Mouse (Mus musculus) kidney, postnatal 0 days (tissue): ENCODE measurements at regions not wholly inside any gene's neighbourhood (a gene's known extent, or its start where the extent isn't known, plus 50 kb on each side); places are given as distances from the start of the nearest gene placed in this dataset.

Source experiments
- ATAC-seq: fragments of 200-750 bp; cut with Nextera tagmentation; replicated peaks from 2 replicates; pipeline ENCODE4 v1.8.0; 2017; ENCODE audit warnings: low read depth, moderate number of reproducible peaks, moderate TSS enrichment, moderate library complexity; ENCODE audit not compliant: low FRiP score
- DNase-seq: peaks from one replicate; pipeline ENCODE4 v3.0.0-alpha.2; 2016; ENCODE audit warnings: low spot score
- H3K27ac ChIP-seq: fragments of 300-500 bp; sonication (generic); 2 replicates; pipeline ENCODE4 v1.5.1; 2014; ENCODE audit warnings: mild to moderate bottlenecking
- H3K27me3 ChIP-seq: fragments of 300-500 bp; sonication (generic); 2 replicates; pipeline ENCODE4 v1.6.1; 2014; ENCODE audit warnings: low read length, mixed read lengths; ENCODE audit not compliant: insufficient read depth
- H3K36me3 ChIP-seq: fragments of 300-500 bp; sonication (generic); 2 replicates; pipeline ENCODE4 v1.6.1; 2014; ENCODE audit warnings: low read length, mixed read lengths; ENCODE audit not compliant: insufficient read depth
- H3K4me1 ChIP-seq: fragments of 300-500 bp; sonication (generic); replicated peaks from 2 replicates; pipeline ENCODE4 v1.6.1; 2014; ENCODE audit warnings: antibody characterized with exemption, low read length, mixed read lengths; ENCODE audit not compliant: insufficient read depth
- H3K4me2 ChIP-seq: fragments of 300-500 bp; sonication (generic); 2 replicates; pipeline ENCODE4 v1.6.1; 2014; ENCODE audit warnings: mild to moderate bottlenecking, low read length, moderate library complexity, mixed read lengths
- H3K4me3 ChIP-seq: fragments of 300-500 bp; sonication (generic); replicated peaks from 2 replicates; pipeline ENCODE4 v1.5.1; 2014; ENCODE audit warnings: low read depth, low read length
- H3K9ac ChIP-seq: fragments of 300-500 bp; sonication (generic); 2 replicates; pipeline ENCODE4 v1.6.1; 2014; ENCODE audit warnings: low read depth, low read length
- H3K9me3 ChIP-seq: fragments of 300-500 bp; sonication (generic); replicated peaks from 2 replicates; pipeline ENCODE4 v1.6.1; 2016; ENCODE audit warnings: low read length, inconsistent platforms, mixed read lengths
- CTCF ChIP-seq: IDR thresholded peaks from 2 replicates; pipeline ENCODE4 v1.5.1; 2016; ENCODE audit warnings: antibody characterized with exemption, low read depth, mild to moderate bottlenecking, moderate library complexity
- WGBS: fragments of 180-500 bp; shearing (Covaris S2); extraction: QIAGEN DNeasy Blood & Tissue Kit; methylation state at CpG from one replicate; pipeline ENCODE4 v1.1.7; 2014; 5-methylcytosine and 5-hydroxymethylcytosine counted together

GRCm38 (mm10) chr4:82166087-82166486, 539.5 kb downstream of the Nfib start:
- no peak for ATAC-seq
- no peaks in the 10 kb centered on the region for H3K36me3 ChIP-seq
- no peak overlapping the region for H3K9ac ChIP-seq
- no peaks in the 10 kb centered on the region for H3K27me3 ChIP-seq
- no peak overlapping the region for H3K4me2 ChIP-seq
- no peak for TF ChIP-seq CTCF
- 69% methylated on average over 6 of the region's 6 CpGs for WGBS
- H3K27ac ChIP-seq: no peak overlapping the region
- H3K4me3 ChIP-seq: no peak overlapping the region
- no peaks in the 10 kb centered on the region for H3K9me3 ChIP-seq
- peak; percentile 24 for DNase-seq
- H3K4me1 ChIP-seq: no peaks in the 10 kb centered on the region

GRCm38 (mm10) chr4:82164058-82164457, 541.5 kb downstream of the Nfib start:
- H3K4me2 ChIP-seq: no peak overlapping the region
- no peak overlapping the region for H3K9ac ChIP-seq
- DNase-seq (no peak), ATAC-seq (no peak)
- H3K27me3 ChIP-seq: no peaks in the 10 kb centered on the region
- no peaks in the 10 kb centered on the region for H3K36me3 ChIP-seq
- H3K27ac ChIP-seq: no peak overlapping the region
- no peak overlapping the region for H3K4me3 ChIP-seq
- H3K9me3 ChIP-seq: no peaks in the 10 kb centered on the region
- H3K4me1 ChIP-seq: no peaks in the 10 kb centered on the region
- WGBS: 22% methylated on average over 1 of the region's 1 CpGs
- no peak for TF ChIP-seq CTCF

DNA sequence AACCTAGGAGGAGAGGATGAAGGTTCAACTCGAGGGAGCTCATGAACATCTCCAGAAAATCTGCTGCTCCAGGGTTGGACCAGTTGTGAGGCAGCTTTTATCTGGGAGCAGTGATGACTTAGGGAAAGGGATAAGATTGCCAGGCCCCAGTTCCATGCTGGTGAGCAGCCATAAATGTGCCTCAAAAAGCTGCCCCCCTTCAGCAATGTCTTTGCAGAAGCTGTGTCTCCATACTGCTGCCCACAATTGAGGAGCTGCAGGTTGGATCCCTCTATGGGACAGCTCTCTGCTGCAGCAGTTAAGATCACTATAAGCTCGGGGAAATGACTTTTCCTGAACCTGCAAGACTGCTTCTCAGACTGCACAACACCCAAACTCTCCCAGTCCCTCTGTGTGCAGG, 543.7 kb downstream of the Nfib start:
- ATAC-seq: no peak
- no peaks in the 10 kb centered on the region for H3K27me3 ChIP-seq
- no peak overlapping the region for H3K9ac ChIP-seq
- WGBS: 67% methylated on average over 2 of the region's 2 CpGs
- no peaks in the 10 kb centered on the region for H3K9me3 ChIP-seq
- no peaks in the 10 kb centered on the region for H3K4me1 ChIP-seq
- DNase-seq: no peak
- no peak overlapping the region for H3K27ac ChIP-seq
- H3K4me2 ChIP-seq: no peak overlapping the region
- TF ChIP-seq CTCF: no peak
- no peaks in the 10 kb centered on the region for H3K36me3 ChIP-seq
- no peak overlapping the region for H3K4me3 ChIP-seq

GRCm38 (mm10) chr4:82161232-82161631, 544.3 kb downstream of the Nfib start:
- H3K4me2 ChIP-seq: no peak overlapping the region
- H3K4me1 ChIP-seq: no peaks in the 10 kb centered on the region
- no peak overlapping the region for H3K9ac ChIP-seq
- TF ChIP-seq CTCF: no peak
- ATAC-seq (no peak), DNase-seq (no peak)
- no peak overlapping the region for H3K4me3 ChIP-seq
- 90% methylated on average over 2 of the region's 2 CpGs for WGBS
- no peaks in the 10 kb centered on the region for H3K9me3 ChIP-seq
- no peak overlapping the region for H3K27ac ChIP-seq
- no peaks in the 10 kb centered on the region for H3K27me3 ChIP-seq
- H3K36me3 ChIP-seq: no peaks in the 10 kb centered on the region

- no peaks in the 10 kb centered on the region for H3K27me3 ChIP-seq
- H3K4me3 ChIP-seq: no peak overlapping the region
- H3K27ac ChIP-seq: no peak overlapping the region
- DNase-seq (no peak), ATAC-seq (no peak)
- H3K36me3 ChIP-seq: no peaks in the 10 kb centered on the region
- H3K9me3 ChIP-seq: no peaks in the 10 kb centered on the region
- no peaks in the 10 kb centered on the region for H3K4me1 ChIP-seq
- TF ChIP-seq CTCF: no peak
- H3K9ac ChIP-seq: no peak overlapping the region
- no peak overlapping the region for H3K4me2 ChIP-seq
- WGBS: 87% methylated on average over 5 of the region's 5 CpGs
Observed at GRCm38 (mm10) chr4:82160233-82160632, 545.3 kb downstream of the Nfib start.

DNA sequence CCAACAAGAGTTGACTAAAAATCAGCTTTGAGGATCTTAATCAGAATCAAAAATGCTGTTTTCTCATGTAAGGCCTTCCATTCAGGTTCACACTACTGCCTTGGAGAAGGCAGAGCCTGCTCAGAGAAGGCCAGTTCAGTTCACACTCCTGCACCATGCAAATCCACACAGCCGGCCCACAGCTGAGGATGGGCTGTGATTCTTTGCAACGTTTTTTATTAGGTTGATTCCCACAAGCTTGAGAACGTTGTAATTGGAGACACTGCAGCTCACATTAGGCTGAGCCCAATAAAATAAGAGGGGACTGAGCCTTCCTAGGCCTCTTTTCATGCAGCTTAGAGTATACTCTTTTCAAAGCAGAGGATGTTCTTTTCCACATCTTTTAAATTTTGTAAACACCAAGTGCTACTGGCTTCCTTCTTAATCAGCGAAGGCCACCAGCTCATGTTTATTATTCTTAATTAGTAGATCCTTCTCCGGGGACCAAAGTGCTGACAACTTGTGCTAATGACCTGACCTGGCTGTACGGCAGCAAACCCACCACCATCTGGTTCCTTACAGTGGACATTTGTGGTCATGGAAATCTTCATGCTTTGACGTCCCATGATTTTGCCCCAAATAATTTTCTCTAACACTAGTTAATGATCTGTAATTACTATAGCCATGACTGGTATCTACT, 549.8 kb downstream of the Nfib start:
- 28% methylated on average over 7 of the region's 7 CpGs for WGBS
- TF ChIP-seq CTCF: no peak
- no peak for ATAC-seq
- Histone ChIP-seq H3K27ac (no peak overlapping the region), H3K27me3 (no peaks in the 10 kb centered on the region), H3K9ac (no peak overlapping the region), H3K36me3 (no peaks in the 10 kb centered on the region), H3K4me3 (no peak overlapping the region), H3K4me2 (no peak overlapping the region), H3K9me3 (no peaks in the 10 kb centered on the region), H3K4me1 (no peaks in the 10 kb centered on the region)
- no peak for DNase-seq

DNA sequence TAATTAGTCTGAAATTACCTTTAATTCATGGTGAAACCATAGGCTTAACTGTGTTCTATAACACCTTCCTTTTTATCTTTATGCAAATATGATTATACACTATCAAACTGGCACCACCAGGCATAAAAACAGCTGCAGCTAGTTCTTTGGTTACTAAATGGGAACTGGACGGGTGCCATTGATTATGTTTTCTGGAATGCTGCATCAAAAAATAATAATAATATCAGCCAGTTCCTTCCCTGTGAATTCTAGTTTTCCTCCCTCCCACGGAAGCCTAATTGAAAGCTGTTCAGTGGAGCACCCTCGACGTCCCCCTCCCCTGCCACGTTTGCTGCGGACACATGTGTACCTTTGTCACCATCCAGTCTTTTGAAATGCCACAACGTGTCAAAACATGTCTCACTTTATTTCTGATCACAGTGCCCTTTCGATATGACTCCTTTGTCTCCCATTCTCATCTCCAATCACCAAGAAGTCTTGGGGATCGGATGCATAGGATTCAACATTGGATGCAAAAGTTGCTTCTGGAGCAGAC, 551.5 kb downstream of the Nfib start:
- H3K27ac ChIP-seq: no peak overlapping the region
- DNase-seq (no peak), ATAC-seq (no peak)
- H3K4me2 ChIP-seq: no peak overlapping the region
- no peaks in the 10 kb centered on the region for H3K9me3 ChIP-seq
- whole genome bisulfite sequencing: 81% methylated on average over 9 of the region's 9 CpGs
- H3K4me3 ChIP-seq: no peak overlapping the region
- no peak overlapping the region for H3K9ac ChIP-seq
- no peaks in the 10 kb centered on the region for H3K27me3 ChIP-seq
- no peak for TF ChIP-seq CTCF
- no peaks in the 10 kb centered on the region for H3K4me1 ChIP-seq
- H3K36me3 ChIP-seq: no peaks in the 10 kb centered on the region
